Mouse (Mus musculus) CD4-positive naive resting alpha-beta T cell, adult 76 days (primary cell): Measurements from ENCODE around the gene Ddr1. TPM values are rescaled to one million over a fixed set of nuclear protein-coding genes. Genes with fewer than 3 reads are reported as not detected.

Experiments used
- total RNA-seq: library from RNA; stranded (reverse); gene quantifications from one replicate; pipeline ENCODE4 v1.2.4, GENCODE M21; 2023

The Ddr1 gene
- 11.4 TPM for total RNA-seq

GRCm38 (mm10) chr17:35704621-35705464 lies at the start of gene Ddr1:
TSS of gene Ddr1 (minus strand) at chr17:35704621.

DNA sequence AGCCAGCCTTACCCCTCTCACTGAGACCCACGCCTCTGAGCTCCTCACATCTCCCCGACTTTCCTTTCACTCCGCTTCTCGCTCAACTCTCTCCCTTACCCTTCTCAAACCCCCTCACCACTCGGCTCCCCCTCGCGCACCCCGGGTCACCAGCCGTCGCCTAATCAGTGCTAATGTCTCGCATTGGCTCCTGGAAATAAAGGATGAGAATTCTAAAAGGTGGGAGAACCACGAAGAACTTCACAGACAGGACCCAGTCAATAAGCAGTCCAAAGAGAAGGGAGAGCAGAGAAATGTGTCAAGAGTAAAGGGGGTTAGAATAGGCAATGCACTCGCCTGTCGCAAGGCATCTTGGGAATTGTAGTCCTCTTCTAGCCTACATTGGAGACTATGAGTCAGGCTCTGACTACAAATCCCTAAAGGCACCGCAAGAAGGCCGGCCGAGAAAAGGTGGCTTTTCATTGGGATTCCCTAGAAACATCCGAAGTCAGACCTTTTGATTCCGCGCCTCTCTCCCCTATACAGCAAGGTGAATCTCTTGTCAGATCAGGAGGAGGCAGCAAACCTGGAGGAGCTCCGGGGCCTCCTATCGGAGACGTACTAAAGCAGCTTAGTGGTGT lies 30.9 kb downstream of the Ddr1 start, which contains the start of gene Gtf2h4:
TSS of gene Gtf2h4 (minus strand) at position 324 of the 620 bp plus-strand sequence.

GRCm38 (mm10) chr17:35667334-35668065 lies 36.9 kb downstream of the Ddr1 start, which contains the start of gene Vars2:
TSS of gene Vars2 (minus strand) at chr17:35667592.

GRCm38 (mm10) chr17:35643609-35644236 lies 60.7 kb downstream of the Ddr1 start, which contains the start of gene Mucl3:
TSS of gene Mucl3 (minus strand) at chr17:35643695.

Other genes with a start within 250 kb of the Ddr1 start
- gene H2-Q10, start 234.5 kb downstream of the Ddr1 start, total RNA-seq: 67.2 TPM
- gene Pou5f1, start 198.6 kb downstream of the Ddr1 start, total RNA-seq: 1.3 TPM
- gene Tcf19, start 187.8 kb downstream of the Ddr1 start, total RNA-seq: 8.1 TPM
- gene Cchcr1, start 187.5 kb downstream of the Ddr1 start, total RNA-seq: 15.1 TPM
- not detected for gene Psors1c2, start 171.4 kb downstream of the Ddr1 start, total RNA-seq
- gene Cdsn, start 152.5 kb downstream of the Ddr1 start, total RNA-seq: not detected
- not detected for gene 2300002M23Rik, start 137.2 kb downstream of the Ddr1 start, total RNA-seq
- gene Sfta2, start 103.1 kb downstream of the Ddr1 start, total RNA-seq: not detected
- gene Gm9573, start 78.0 kb downstream of the Ddr1 start, total RNA-seq: not detected
- not detected for gene Mucl3, start 60.9 kb downstream of the Ddr1 start, total RNA-seq
- gene Vars2, start 37.0 kb downstream of the Ddr1 start, total RNA-seq: 33.4 TPM
- 10.5 TPM for gene Gtf2h4, start 30.9 kb downstream of the Ddr1 start, total RNA-seq
- gene Ier3, start 117.1 kb upstream of the Ddr1 start, total RNA-seq: 2.2 TPM
- 30.4 TPM for gene Flot1, start 118.6 kb upstream of the Ddr1 start, total RNA-seq
- 454 TPM for gene Tubb5, start 133.7 kb upstream of the Ddr1 start, total RNA-seq
- 59.9 TPM for gene Mdc1, start 136.9 kb upstream of the Ddr1 start, total RNA-seq
- gene Nrm, start 156.7 kb upstream of the Ddr1 start, total RNA-seq: 20.2 TPM
- 210 TPM for gene Ppp1r18, start 161.0 kb upstream of the Ddr1 start, total RNA-seq
- gene Dhx16, start 175.2 kb upstream of the Ddr1 start, total RNA-seq: 91.4 TPM
- gene 2310061I04Rik, start 192.8 kb upstream of the Ddr1 start, total RNA-seq: 24.5 TPM
- 8.4 TPM for gene Atat1, start 205.5 kb upstream of the Ddr1 start, total RNA-seq
- 69.2 TPM for gene Mrps18b, start 211.8 kb upstream of the Ddr1 start, total RNA-seq
- gene Ppp1r10, start 211.8 kb upstream of the Ddr1 start, total RNA-seq: 129 TPM